Mouse (Mus musculus) cerebellum, adult 2 months (tissue): ENCODE results near the gene Rnf5. TPM values are rescaled to one million over a fixed set of nuclear protein-coding genes. Genes with fewer than 3 reads are reported as not detected.

Experiments used
- DNase-seq, 2 experiments: peaks; one replicate each; pipeline ENCODE4 v3.0.0; 2021
- H3K27ac ChIP-seq: fragments of 200-500 bp; 2 replicates; pipeline ENCODE4 v1.5.1; 2012; ENCODE audit warnings: low read length, control low read depth, inconsistent platforms; ENCODE audit not compliant: insufficient read depth
- H3K27me3 ChIP-seq: fragments of 200-500 bp; 2 replicates; pipeline ENCODE4 v1.6.1; 2012; ENCODE audit warnings: inconsistent platforms, mild to moderate bottlenecking, low read length, moderate library complexity; ENCODE audit not compliant: control insufficient read depth, insufficient read depth
- H3K4me1 ChIP-seq: fragments of 200-500 bp; 2 replicates; pipeline ENCODE4 v1.6.1; 2011; ENCODE audit warnings: low read length; ENCODE audit not compliant: control insufficient read depth, insufficient read depth
- H3K4me3 ChIP-seq: fragments of 200-500 bp; replicated peaks from 2 replicates; pipeline ENCODE3; 2011; ENCODE audit warnings: mild to moderate bottlenecking, low read depth, low read length, control low read depth; ENCODE audit not compliant: insufficient read depth
- CTCF ChIP-seq: fragments of 200-500 bp; IDR thresholded peaks from 2 replicates; pipeline ENCODE4 v1.5.1; 2011; ENCODE audit warnings: low read depth, mild to moderate bottlenecking, control low read depth, low read length, moderate library complexity, borderline replicate concordance; ENCODE audit not compliant: insufficient read depth
- POLR2A ChIP-seq: fragments of 200-500 bp; IDR thresholded peaks from 2 replicates; pipeline ENCODE4 v1.6.1; 2011; ENCODE audit warnings: low read length, control low read depth, borderline replicate concordance; ENCODE audit not compliant: insufficient read depth
- WGBS: fragments of 180-500 bp; shearing (Covaris S2); methylation state at CpG from one replicate; pipeline ENCODE4 v1.1.7; 2018; 5-methylcytosine and 5-hydroxymethylcytosine counted together
- polyA plus RNA-seq: library from polyadenylated mRNA; depleted of rRNA; stranded (reverse); fragments of >200 nt; gene quantifications from 2 replicates; pipeline ENCODE4 v1.2.3, GENCODE M21; 2012; rRNA removed

The Rnf5 gene
- polyA plus RNA-seq: 125 and 137 TPM in 2 replicates

DNA sequence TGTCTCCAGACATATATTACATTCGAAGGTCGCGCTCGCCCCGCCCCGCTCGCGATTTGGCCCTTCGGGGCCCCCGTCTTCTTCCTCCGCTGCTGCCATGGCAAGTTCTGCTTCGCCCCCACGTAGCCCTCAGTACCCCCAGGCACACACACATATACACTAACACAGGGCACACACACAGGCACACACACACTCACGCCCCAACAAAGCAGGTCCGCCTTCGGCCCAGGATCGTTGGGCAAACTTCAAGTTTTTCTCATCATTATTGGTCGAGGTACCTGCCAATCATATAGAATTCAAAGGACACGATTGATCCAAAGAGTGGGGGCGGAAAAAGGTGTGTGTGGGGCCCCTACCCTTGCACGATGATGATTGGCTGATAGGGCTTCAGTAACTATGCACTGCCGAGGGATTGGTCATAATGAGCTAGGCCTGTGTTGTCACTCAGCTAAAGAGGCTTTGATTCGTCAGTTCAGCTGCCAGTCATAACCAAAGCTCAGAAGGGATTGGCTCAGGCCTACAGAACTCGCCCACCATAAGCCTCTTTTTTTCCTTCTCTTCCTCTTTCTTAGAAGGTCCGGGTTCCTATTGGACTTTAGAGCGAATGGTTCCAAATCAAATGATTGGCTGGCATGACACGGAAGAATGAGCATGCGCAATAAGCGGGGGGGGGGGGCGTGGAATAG is at the start of gene Rnf5:
Gene Rnf5, minus strand, starts transcription at position 316 of the 686 bp plus-strand sequence.
- DNase-seq: peak; percentile 97 to 100
- H3K4me1 ChIP-seq: peaks cover 9% of the 10 kb centered on the region

GRCm38 (mm10) chr17:34652985-34653384 is 49.5 kb upstream of the Rnf5 start:
- Histone ChIP-seq H3K27me3 (no peaks in the 10 kb centered on the region), H3K27ac (no peak overlapping the region), H3K4me3 (no peak overlapping the region), H3K4me1 (peaks cover 11% of the 10 kb centered on the region; the same call in 1 of the 2 replicates)
- 88% methylated on average over 8 of the region's 8 CpGs for WGBS
- DNase-seq: peak; percentile 6 to 18
- TF ChIP-seq POLR2A (no peak), CTCF (no peak)

More for the DNA sequence above, at the start of gene Rnf5:
- peak within 1 kb of the TSS; percentile 96 for H3K27ac ChIP-seq
- H3K27me3 ChIP-seq: no peaks in the 10 kb centered on the region
- WGBS: 2% methylated on average over 30 of the region's 30 CpGs
- no peak for TF ChIP-seq CTCF
- peak; percentile 52; the same call in 1 of the 2 replicates for TF ChIP-seq POLR2A
- H3K4me3 ChIP-seq: peak within 1 kb of the TSS; percentile 87

DNA sequence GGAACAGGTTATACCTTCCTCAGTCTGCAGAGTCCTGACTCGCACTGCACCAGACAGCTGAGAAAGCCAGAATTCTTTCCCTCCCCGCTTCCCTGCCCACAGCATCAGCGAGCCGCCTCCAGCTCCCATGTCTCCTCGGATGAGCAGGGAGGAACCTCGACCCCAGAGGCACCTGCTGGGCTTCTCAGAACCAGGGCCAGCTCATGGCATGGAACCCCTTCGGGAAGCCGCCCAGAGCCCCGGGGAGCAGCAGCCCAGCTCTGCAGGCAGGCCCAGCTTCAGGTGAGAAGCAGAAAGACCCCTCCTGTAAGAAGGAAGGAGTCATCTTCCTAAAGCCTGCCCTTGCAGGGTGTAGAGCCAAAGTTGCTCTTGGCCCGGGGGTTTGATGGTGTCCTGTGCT is 49.1 kb upstream of the Rnf5 start:
- 81% methylated on average over 10 of the region's 10 CpGs for WGBS
- Histone ChIP-seq H3K4me3 (no peak overlapping the region), H3K27me3 (no peaks in the 10 kb centered on the region), H3K27ac (no peak overlapping the region), H3K4me1 (peaks cover 11% of the 10 kb centered on the region; the same call in 1 of the 2 replicates)
- TF ChIP-seq CTCF (no peak), POLR2A (no peak)
- DNase-seq: no peak

DNA sequence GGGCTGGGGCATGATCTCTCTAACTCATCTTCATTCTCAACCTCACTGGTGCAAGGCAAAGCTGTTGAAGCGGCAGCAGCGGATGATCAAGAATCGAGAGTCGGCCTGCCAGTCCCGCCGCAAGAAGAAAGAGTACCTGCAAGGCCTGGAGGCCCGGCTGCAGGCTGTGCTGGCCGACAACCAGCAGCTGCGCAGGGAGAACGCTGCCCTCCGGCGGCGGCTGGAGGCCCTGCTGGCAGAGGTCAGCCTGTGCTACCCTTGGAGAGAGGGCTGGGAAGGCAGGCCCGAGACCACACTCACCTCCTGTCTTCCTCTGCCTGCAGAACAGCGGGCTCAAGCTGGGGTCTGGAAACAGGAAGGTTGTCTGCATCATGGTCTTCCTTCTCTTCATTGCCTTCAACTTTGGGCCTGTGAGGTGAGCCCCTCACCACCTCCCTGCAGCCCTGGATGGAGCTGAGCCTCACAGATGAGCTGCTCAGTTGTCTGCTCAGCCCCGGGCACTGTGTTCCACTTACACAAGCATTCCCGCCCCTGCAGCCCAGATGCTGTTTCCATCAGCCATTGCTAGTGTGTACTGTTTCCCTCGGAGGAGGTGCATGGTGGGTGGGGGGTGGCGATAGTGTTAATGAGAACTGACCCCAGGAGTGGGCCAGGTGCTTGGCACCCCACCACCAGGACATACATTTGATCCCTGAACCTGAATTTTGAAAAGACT is 48.2 kb upstream of the Rnf5 start:
- peak; percentile 43 to 44 for DNase-seq
- Histone ChIP-seq H3K4me1 (peaks cover 11% of the 10 kb centered on the region; the same call in 1 of the 2 replicates), H3K4me3 (no peak overlapping the region), H3K27me3 (no peaks in the 10 kb centered on the region), H3K27ac (no peak overlapping the region)
- WGBS: 32% methylated on average over 19 of the region's 19 CpGs
- TF ChIP-seq POLR2A: no peak
- TF ChIP-seq CTCF: no peak

- no peaks in the 10 kb centered on the region for H3K27me3 ChIP-seq
- 75% methylated on average over 14 of the region's 14 CpGs for WGBS
- no peak for TF ChIP-seq CTCF
- no peak for TF ChIP-seq POLR2A
- no peak overlapping the region for H3K4me3 ChIP-seq
- DNase-seq: peak in 1 of 2 experiments; percentile 6
- H3K4me1 ChIP-seq: peaks cover 14% of the 10 kb centered on the region
- H3K27ac ChIP-seq: no peak overlapping the region
Observed at GRCm38 (mm10) chr17:34650781-34651180, 47.3 kb upstream of the Rnf5 start.

DNA sequence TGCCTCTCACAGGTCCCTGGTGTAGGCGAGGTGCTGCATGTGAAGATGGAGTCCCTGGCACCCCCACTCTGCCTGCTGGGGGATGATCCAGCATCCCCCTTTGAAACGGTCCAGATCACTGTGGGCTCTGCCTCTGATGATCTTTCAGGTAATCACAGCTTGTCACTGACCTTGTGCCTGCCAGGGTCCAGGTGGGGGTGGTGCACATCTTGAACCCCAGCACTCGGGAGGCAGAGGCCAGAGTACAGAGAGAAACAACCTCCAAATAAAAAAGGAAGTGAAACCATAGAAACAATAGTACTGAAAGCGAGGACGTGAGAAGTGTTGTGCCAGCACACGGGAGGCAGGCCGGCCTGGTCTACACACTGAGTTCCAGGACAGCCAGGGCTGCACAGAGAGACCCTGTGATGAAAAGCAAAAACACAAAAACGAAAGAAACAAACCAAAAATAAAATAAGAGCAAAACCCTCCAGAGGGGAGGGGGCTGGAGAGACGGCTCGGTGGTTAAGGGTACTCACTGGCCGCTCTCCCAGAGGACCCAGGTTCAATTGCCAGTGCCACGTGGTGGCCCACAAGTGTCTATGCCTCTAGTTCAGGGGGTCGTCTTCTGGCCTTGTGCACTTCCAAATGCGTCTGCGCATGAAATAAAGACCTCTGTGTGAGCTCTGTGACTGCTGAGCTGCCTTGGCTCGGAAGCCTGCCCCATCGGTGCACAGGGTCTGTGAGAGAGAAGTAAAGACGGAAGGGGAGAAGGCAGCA is 45.8 kb upstream of the Rnf5 start:
- H3K27me3 ChIP-seq: no peaks in the 10 kb centered on the region
- H3K27ac ChIP-seq: no peak overlapping the region
- TF ChIP-seq POLR2A (no peak), CTCF (no peak)
- peak in 1 of 2 experiments; percentile 8 for DNase-seq
- no peak overlapping the region for H3K4me3 ChIP-seq
- H3K4me1 ChIP-seq: peaks cover 12% of the 10 kb centered on the region
- 83% methylated on average over 18 of the region's 18 CpGs for WGBS

DNA sequence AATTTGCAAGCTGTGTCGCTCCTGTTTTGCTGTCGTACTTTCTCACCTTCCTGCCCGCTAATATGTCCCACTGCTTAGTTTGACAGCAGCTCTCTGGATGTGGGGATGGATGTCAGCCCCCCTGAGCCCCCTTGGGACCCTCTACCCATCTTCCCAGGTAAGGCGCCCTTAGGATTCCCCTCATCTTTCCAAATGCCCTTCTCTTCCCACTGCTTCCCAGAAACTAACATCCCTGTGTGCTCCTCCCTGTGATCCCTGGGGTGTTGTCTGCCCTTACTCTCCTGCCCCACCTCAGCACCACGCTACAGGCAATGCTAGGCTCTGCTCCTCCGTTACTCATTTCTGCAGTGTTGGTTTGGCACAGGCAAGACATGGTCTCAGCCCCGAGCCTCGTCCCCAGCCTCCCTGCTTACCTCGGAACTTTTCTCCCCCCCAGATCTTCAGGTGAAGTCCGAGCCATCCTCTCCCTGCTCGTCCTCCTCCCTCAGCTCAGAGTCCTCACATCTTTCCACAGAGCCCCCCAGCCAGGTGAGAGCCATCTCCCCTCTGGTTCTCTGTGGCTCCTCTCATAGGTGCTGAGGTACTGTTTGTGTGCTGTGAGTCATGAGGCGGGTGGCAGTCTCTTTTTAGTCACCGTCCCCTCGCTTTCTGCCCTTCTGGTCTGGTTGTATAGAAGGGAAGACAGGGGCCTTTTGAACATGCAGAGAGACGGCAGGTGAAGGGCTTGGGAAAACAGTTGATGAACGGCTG is 44.8 kb upstream of the Rnf5 start:
- no peaks in the 10 kb centered on the region for H3K27me3 ChIP-seq
- DNase-seq: peak; percentile 12 to 19
- H3K4me1 ChIP-seq: peaks cover 15% of the 10 kb centered on the region
- H3K4me3 ChIP-seq: peak overlapping the region; percentile 5
- H3K27ac ChIP-seq: no peak overlapping the region
- WGBS: 83% methylated on average over 16 of the region's 16 CpGs
- TF ChIP-seq CTCF: no peak
- no peak for TF ChIP-seq POLR2A
